Mouse (Mus musculus) lung, postnatal 25 days (tissue): ENCODE measurements around the gene Eva1a.

Source experiments
- DNase-seq: peaks from one replicate; pipeline ENCODE4 v3.0.0; 2022; ENCODE audit warnings: low spot score

The Eva1a gene

GRCm38 (mm10) chr6:82125134-82125533, 84.3 kb downstream of the Eva1a start:
- no peak for DNase-seq

- peak; percentile 26 for DNase-seq
Observed at GRCm38 (mm10) chr6:82127827-82128226, 87.0 kb downstream of the Eva1a start.

GRCm38 (mm10) chr6:82129630-82130217, 88.9 kb downstream of the Eva1a start:
- DNase-seq: no peak

- no peak for DNase-seq
Observed at GRCm38 (mm10) chr6:82132876-82133591, 92.2 kb downstream of the Eva1a start.

GRCm38 (mm10) chr6:82133592-82133978, 92.7 kb downstream of the Eva1a start:
- DNase-seq: no peak

GRCm38 (mm10) chr6:82135959-82136712, 95.3 kb downstream of the Eva1a start:
- no peak for DNase-seq
